Mouse (Mus musculus): ENCODE measurements at regions not wholly inside any gene's neighbourhood (a gene's known extent, or its start where the extent isn't known, plus 50 kb on each side); places are given as distances from the start of the nearest gene placed in this dataset.

DNA sequence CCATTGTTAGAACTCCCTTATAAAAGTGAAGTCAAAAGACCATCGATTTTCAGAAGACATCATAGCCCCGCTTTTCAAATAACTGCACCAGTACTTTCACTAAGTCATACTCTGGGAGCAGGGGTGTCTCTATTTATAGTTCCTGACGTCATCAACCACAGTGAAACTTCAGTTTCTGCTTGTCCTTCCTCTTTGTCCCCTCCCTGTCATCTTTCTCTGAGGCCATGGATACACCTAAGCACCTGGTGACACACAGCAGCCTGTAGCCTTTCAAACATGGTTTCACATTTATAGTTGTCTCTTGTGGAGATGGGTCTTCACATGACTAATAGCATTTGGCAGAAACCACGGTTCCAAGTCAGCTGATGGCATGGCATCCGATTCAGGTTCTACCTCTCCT lies 277.2 kb downstream of the 4933412E24Rik start:
- TF ChIP-seq EP300 (optimal IDR thresholded peaks at IDR 0.05) (no peak), CTCF (IDR thresholded peaks at IDR 0.05; ENCODE audit: low read depth) (no peak)

Data from stomach, postnatal 0 days (tissue).